Mouse (Mus musculus) heart, embryonic 16.5 days (tissue): ENCODE data around the gene Oas1h. TPM values are rescaled to one million over a fixed set of nuclear protein-coding genes. Genes with fewer than 3 reads are reported as not detected.
"Not testable (repeated sequence)": the region's sequence is repeated elsewhere in the genome, so short reads cannot be mapped to it uniquely, and the experiment has no call there.

Experiments used
- ATAC-seq: fragments of 200-750 bp; cut with Nextera tagmentation; replicated peaks from 2 replicates; pipeline ENCODE4 v1.8.0; 2017; ENCODE audit warnings: moderate number of reproducible peaks; ENCODE audit not compliant: insufficient read depth, low FRiP score; ENCODE audit errors: extremely low read depth
- H3K27ac ChIP-seq: fragments of 300-500 bp; sonication (generic); 2 replicates; pipeline ENCODE4 v1.5.1; 2014; ENCODE audit warnings: mild to moderate bottlenecking, low read length, control low read depth, moderate library complexity
- H3K27me3 ChIP-seq: fragments of 300-500 bp; sonication (generic); 2 replicates; pipeline ENCODE4 v1.6.1; 2014; ENCODE audit warnings: low read length, mixed read lengths; ENCODE audit not compliant: control insufficient read depth, insufficient read depth
- H3K36me3 ChIP-seq: fragments of 300-500 bp; sonication (generic); 2 replicates; pipeline ENCODE4 v1.6.1; 2014; ENCODE audit not compliant: control insufficient read depth, insufficient read depth
- H3K4me1 ChIP-seq: fragments of 300-500 bp; sonication (generic); 2 replicates; pipeline ENCODE4 v1.6.1; 2014; ENCODE audit warnings: low read length, mixed read lengths; ENCODE audit not compliant: control insufficient read depth, insufficient read depth
- H3K4me2 ChIP-seq: fragments of 300-500 bp; sonication (generic); 2 replicates; pipeline ENCODE4 v1.6.1; 2014; ENCODE audit warnings: low read depth, mild to moderate bottlenecking, control low read depth, low read length
- H3K4me3 ChIP-seq: fragments of 300-500 bp; sonication (generic); 2 replicates; pipeline ENCODE4 v1.5.1; 2014; ENCODE audit warnings: mild to moderate bottlenecking, control low read depth, low read length
- H3K9ac ChIP-seq: fragments of 300-500 bp; sonication (generic); 2 replicates; pipeline ENCODE4 v1.6.1; 2014; ENCODE audit warnings: low read length, control low read depth
- H3K9me3 ChIP-seq: fragments of 300-500 bp; sonication (generic); replicated peaks from 2 replicates; pipeline ENCODE4 v1.6.1; 2016; ENCODE audit warnings: low read length; ENCODE audit not compliant: control insufficient read depth
- WGBS: fragments of 180-500 bp; shearing (Covaris S2); extraction: QIAGEN DNeasy Blood & Tissue Kit; methylation state at CpG from one replicate; pipeline ENCODE4 v1.1.7; 2014; 5-methylcytosine and 5-hydroxymethylcytosine counted together
- polyA plus RNA-seq: library from polyadenylated mRNA; unstranded; fragments of >200 nt; fragmentation: Nextera tagmentation; extraction: Ambion mirVana; gene quantifications from 2 replicates; pipeline ENCODE4 v1.2.1, GENCODE M21; 2015

Oas1h gene
- polyA plus RNA-seq, 1 experiment from 2014 or later: not detected

- WGBS: 71% methylated on average over 2 of the region's 2 CpGs
Measured at GRCm38 (mm10) chr5:120891566-120892242, 30.5 kb downstream of the Oas1h start.

GRCm38 (mm10) chr5:120892243-120892660 lies 31.0 kb downstream of the Oas1h start:
- Histone ChIP-seq H3K27ac (no peak overlapping the region), H3K4me3 (no peak overlapping the region), H3K9me3 (no peaks in the 10 kb centered on the region), H3K9ac (no peak overlapping the region), H3K27me3 (no peaks in the 10 kb centered on the region), H3K36me3 (no peaks in the 10 kb centered on the region), H3K4me1 (no peaks in the 10 kb centered on the region), H3K4me2 (no peak overlapping the region)
- 55% methylated on average over 2 of the region's 2 CpGs for WGBS
- ATAC-seq: no peak

More at GRCm38 (mm10) chr5:120891566-120892242, 30.5 kb downstream of the Oas1h start:
- not testable (repeated sequence) for ATAC-seq, H3K36me3 ChIP-seq, H3K27me3 ChIP-seq, H3K9ac ChIP-seq, H3K27ac ChIP-seq, H3K4me1 ChIP-seq, H3K4me3 ChIP-seq, H3K4me2 ChIP-seq, H3K9me3 ChIP-seq

- not testable (repeated sequence) for H3K9ac ChIP-seq, H3K36me3 ChIP-seq, H3K27ac ChIP-seq, ATAC-seq, H3K4me3 ChIP-seq, H3K9me3 ChIP-seq, H3K4me2 ChIP-seq, H3K4me1 ChIP-seq, H3K27me3 ChIP-seq
- WGBS: 84% methylated on average over 4 of the region's 4 CpGs
Measured at GRCm38 (mm10) chr5:120893866-120894265, 32.6 kb downstream of the Oas1h start.

- not testable (repeated sequence) for ATAC-seq, H3K36me3 ChIP-seq, H3K27ac ChIP-seq, H3K4me1 ChIP-seq, H3K4me3 ChIP-seq, H3K9ac ChIP-seq, H3K4me2 ChIP-seq, H3K9me3 ChIP-seq, H3K27me3 ChIP-seq
- WGBS: 60% methylated on average over 2 of the region's 2 CpGs
Measured at GRCm38 (mm10) chr5:120894692-120895091, 33.5 kb downstream of the Oas1h start.

- no peak for ATAC-seq
- Histone ChIP-seq H3K9ac (no peak overlapping the region), H3K4me1 (no peaks in the 10 kb centered on the region), H3K27me3 (no peaks in the 10 kb centered on the region), H3K4me2 (no peak overlapping the region), H3K36me3 (no peaks in the 10 kb centered on the region), H3K4me3 (no peak overlapping the region), H3K27ac (no peak overlapping the region), H3K9me3 (no peaks in the 10 kb centered on the region; the same call in 1 of the 2 replicates)
- WGBS: 83% methylated on average over 11 of the region's 11 CpGs
Measured at GRCm38 (mm10) chr5:120895231-120895900, 34.1 kb downstream of the Oas1h start.

- no peak overlapping the region for H3K27ac ChIP-seq
- H3K4me2 ChIP-seq: no peak overlapping the region
- H3K27me3 ChIP-seq: no peaks in the 10 kb centered on the region
- H3K36me3 ChIP-seq: no peaks in the 10 kb centered on the region
- H3K4me1 ChIP-seq: no peaks in the 10 kb centered on the region
- no peak for ATAC-seq
- H3K9ac ChIP-seq: no peak overlapping the region
- H3K4me3 ChIP-seq: no peak overlapping the region
- WGBS: 78% methylated on average over 6 of the region's 6 CpGs
- no peaks in the 10 kb centered on the region; the same call in 1 of the 2 replicates for H3K9me3 ChIP-seq
Measured at GRCm38 (mm10) chr5:120898307-120898706, 37.1 kb downstream of the Oas1h start.

DNA sequence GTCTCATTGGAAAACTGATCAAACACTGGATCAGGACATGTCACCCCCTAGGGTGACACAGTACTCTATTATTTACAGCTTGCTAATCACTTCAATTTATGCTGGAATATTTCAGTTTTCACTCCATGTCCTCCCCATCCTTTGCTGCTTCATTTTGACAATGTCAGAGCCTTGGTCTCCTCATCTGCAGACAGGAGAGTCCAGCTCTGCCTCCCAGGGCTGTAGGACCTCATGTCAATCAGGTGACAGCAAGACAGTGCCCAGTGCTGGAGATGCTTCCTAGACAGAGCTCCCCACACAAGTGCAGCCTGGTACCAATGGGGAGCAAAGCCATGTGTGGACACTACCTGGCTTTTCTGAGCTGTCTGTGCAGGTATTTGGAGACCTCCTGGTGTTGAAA lies 37.5 kb downstream of the Oas1h start:
- no peaks in the 10 kb centered on the region for H3K4me1 ChIP-seq
- ATAC-seq: no peak

GRCm38 (mm10) chr5:120900666-120901065 lies 39.4 kb downstream of the Oas1h start:
- Histone ChIP-seq H3K9ac (no peak overlapping the region), H3K4me3 (no peak overlapping the region), H3K27ac (no peak overlapping the region), H3K36me3 (no peaks in the 10 kb centered on the region), H3K4me1 (no peaks in the 10 kb centered on the region), H3K9me3 (no peaks in the 10 kb centered on the region; the same call in 1 of the 2 replicates), H3K27me3 (no peaks in the 10 kb centered on the region), H3K4me2 (no peak overlapping the region)
- 41% methylated on average over 1 of the region's 1 CpGs for WGBS
- no peak for ATAC-seq

More for the DNA sequence above, 37.5 kb downstream of the Oas1h start:
- no peaks in the 10 kb centered on the region for H3K27me3 ChIP-seq
- no peak overlapping the region for H3K4me3 ChIP-seq
- no peak overlapping the region for H3K27ac ChIP-seq
- H3K9ac ChIP-seq: no peak overlapping the region
- H3K36me3 ChIP-seq: no peaks in the 10 kb centered on the region
- H3K4me2 ChIP-seq: no peak overlapping the region
- no peaks in the 10 kb centered on the region; the same call in 1 of the 2 replicates for H3K9me3 ChIP-seq

- no peaks in the 10 kb centered on the region for H3K27me3 ChIP-seq
- no peaks in the 10 kb centered on the region for H3K4me1 ChIP-seq
- no peaks in the 10 kb centered on the region; the same call in 1 of the 2 replicates for H3K9me3 ChIP-seq
- no peak overlapping the region for H3K27ac ChIP-seq
- no peak overlapping the region for H3K4me2 ChIP-seq
- no peaks in the 10 kb centered on the region for H3K36me3 ChIP-seq
- no peak overlapping the region for H3K4me3 ChIP-seq
- H3K9ac ChIP-seq: no peak overlapping the region
- WGBS: 83% methylated on average over 5 of the region's 5 CpGs
- no peak for ATAC-seq
Measured at GRCm38 (mm10) chr5:120902056-120902455, 40.8 kb downstream of the Oas1h start.
